Mouse (Mus musculus): ENCODE results near the gene Vmn1r39. TPM values are rescaled to one million over a fixed set of nuclear protein-coding genes. Genes with fewer than 3 reads are reported as not detected.
"Not testable (repeated sequence)": the region's sequence is repeated elsewhere in the genome, so short reads cannot be mapped to it uniquely, and the experiment has no call there.

Vmn1r39 gene
- polyA plus RNA-seq (2015; fragmentation: Nextera tagmentation; extraction: Ambion mirVana) = not detected in 2 replicates

GRCm38 (mm10) chr6:66810509-66810908 lies at the start of gene Vmn1r39:
Vmn1r39 (minus strand) TSS chr6:66810609.
- no peaks in the 10 kb centered on the region for H3K4me1 ChIP-seq (replicated peaks; ENCODE audit: control insufficient read depth, insufficient read depth, low read length)
- H3K36me3 ChIP-seq (ENCODE audit: control insufficient read depth, insufficient read depth, low read length) = no peaks in the 10 kb centered on the region
- H3K4me2 ChIP-seq (ENCODE audit: low read depth, low read length) = no peak within 1 kb of the TSS
- H3K27me3 ChIP-seq (ENCODE audit: control insufficient read depth, insufficient read depth, low read depth, low read length) = no peaks in the 10 kb centered on the region
- no peak for ATAC-seq (ENCODE audit: low read depth)
- no peak within 1 kb of the TSS for H3K4me3 ChIP-seq (ENCODE audit: low read length)
- H3K9me3 ChIP-seq (ENCODE audit: control insufficient read depth, low read length) = no peaks in the 10 kb centered on the region
- no peak within 1 kb of the TSS for H3K27ac ChIP-seq (ENCODE audit: low read length)
- WGBS = 78% methylated on average over 2 of the region's 2 CpGs
- no peak within 1 kb of the TSS for H3K9ac ChIP-seq (ENCODE audit: low read length)

- Histone ChIP-seq H3K9ac (ENCODE audit: low read length) (no peak overlapping the region), H3K4me3 (ENCODE audit: low read length) (no peak overlapping the region), H3K36me3 (ENCODE audit: control insufficient read depth, insufficient read depth, low read length) (no peaks in the 10 kb centered on the region), H3K27me3 (ENCODE audit: control insufficient read depth, insufficient read depth, low read depth, low read length) (no peaks in the 10 kb centered on the region), H3K27ac (ENCODE audit: low read length) (no peak overlapping the region), H3K4me2 (ENCODE audit: low read depth, low read length) (no peak overlapping the region), H3K9me3 (ENCODE audit: control insufficient read depth, low read length) (no peaks in the 10 kb centered on the region), H3K4me1 (replicated peaks; ENCODE audit: control insufficient read depth, insufficient read depth, low read length) (no peaks in the 10 kb centered on the region)
- ATAC-seq (ENCODE audit: low read depth) = no peak
These were observed 49.0 kb upstream of the Vmn1r39 start for GRCm38 (mm10) chr6:66859391-66859790.

GRCm38 (mm10) chr6:66858356-66858755 lies 47.9 kb upstream of the Vmn1r39 start:
- 70% methylated on average over 1 of the region's 1 CpGs for WGBS
- no peaks in the 10 kb centered on the region for H3K4me1 ChIP-seq (replicated peaks; ENCODE audit: control insufficient read depth, insufficient read depth, low read length)
- no peak for ATAC-seq (ENCODE audit: low read depth)
- no peaks in the 10 kb centered on the region for H3K27me3 ChIP-seq (ENCODE audit: control insufficient read depth, insufficient read depth, low read depth, low read length)
- no peaks in the 10 kb centered on the region for H3K9me3 ChIP-seq (ENCODE audit: control insufficient read depth, low read length)
- H3K4me2 ChIP-seq (ENCODE audit: low read depth, low read length) = no peak overlapping the region
- H3K36me3 ChIP-seq (ENCODE audit: control insufficient read depth, insufficient read depth, low read length) = no peaks in the 10 kb centered on the region
- no peak overlapping the region for H3K27ac ChIP-seq (ENCODE audit: low read length)
- no peak overlapping the region for H3K4me3 ChIP-seq (ENCODE audit: low read length)
- H3K9ac ChIP-seq (ENCODE audit: low read length) = no peak overlapping the region

- no peak for ATAC-seq (ENCODE audit: low read depth)
- H3K4me2 ChIP-seq (ENCODE audit: low read depth, low read length) = no peak overlapping the region
- no peaks in the 10 kb centered on the region for H3K4me1 ChIP-seq (replicated peaks; ENCODE audit: control insufficient read depth, insufficient read depth, low read length)
These were observed 45.8 kb upstream of the Vmn1r39 start for GRCm38 (mm10) chr6:66856236-66856635.

GRCm38 (mm10) chr6:66848936-66849335 lies 38.5 kb upstream of the Vmn1r39 start:
- Histone ChIP-seq H3K4me2 (ENCODE audit: low read depth, low read length) (no peak overlapping the region), H3K27ac (ENCODE audit: low read length) (no peak overlapping the region), H3K27me3 (ENCODE audit: control insufficient read depth, insufficient read depth, low read depth, low read length) (no peaks in the 10 kb centered on the region), H3K4me3 (ENCODE audit: low read length) (no peak overlapping the region), H3K4me1 (replicated peaks; ENCODE audit: control insufficient read depth, insufficient read depth, low read length) (no peaks in the 10 kb centered on the region), H3K9ac (ENCODE audit: low read length) (no peak overlapping the region), H3K36me3 (ENCODE audit: control insufficient read depth, insufficient read depth, low read length) (no peaks in the 10 kb centered on the region), H3K9me3 (ENCODE audit: control insufficient read depth, low read length) (no peaks in the 10 kb centered on the region)
- 11% methylated on average over 4 of the region's 4 CpGs for WGBS
- ATAC-seq (ENCODE audit: low read depth) = no peak

More at GRCm38 (mm10) chr6:66856236-66856635, 45.8 kb upstream of the Vmn1r39 start:
- H3K4me3 ChIP-seq (ENCODE audit: low read length) = no peak overlapping the region
- H3K27ac ChIP-seq (ENCODE audit: low read length) = no peak overlapping the region
- H3K9ac ChIP-seq (ENCODE audit: low read length) = no peak overlapping the region
- H3K36me3 ChIP-seq (ENCODE audit: control insufficient read depth, insufficient read depth, low read length) = no peaks in the 10 kb centered on the region
- H3K9me3 ChIP-seq (ENCODE audit: control insufficient read depth, low read length) = no peaks in the 10 kb centered on the region
- no peaks in the 10 kb centered on the region for H3K27me3 ChIP-seq (ENCODE audit: control insufficient read depth, insufficient read depth, low read depth, low read length)

GRCm38 (mm10) chr6:66840631-66841030 lies 30.2 kb upstream of the Vmn1r39 start:
- WGBS = 0% methylated on average over 1 of the region's 1 CpGs
- ATAC-seq (ENCODE audit: low read depth) = not testable (repeated sequence)

GRCm38 (mm10) chr6:66836932-66837331 lies 26.5 kb upstream of the Vmn1r39 start:
- Histone ChIP-seq H3K27ac (ENCODE audit: low read length) (no peak overlapping the region), H3K4me2 (ENCODE audit: low read depth, low read length) (no peak overlapping the region), H3K36me3 (ENCODE audit: control insufficient read depth, insufficient read depth, low read length) (no peaks in the 10 kb centered on the region), H3K9ac (ENCODE audit: low read length) (no peak overlapping the region), H3K4me1 (replicated peaks; ENCODE audit: control insufficient read depth, insufficient read depth, low read length) (no peaks in the 10 kb centered on the region), H3K9me3 (ENCODE audit: control insufficient read depth, low read length) (no peaks in the 10 kb centered on the region), H3K4me3 (ENCODE audit: low read length) (no peak overlapping the region), H3K27me3 (ENCODE audit: control insufficient read depth, insufficient read depth, low read depth, low read length) (no peaks in the 10 kb centered on the region)
- no peak for ATAC-seq (ENCODE audit: low read depth)

More at GRCm38 (mm10) chr6:66840631-66841030, 30.2 kb upstream of the Vmn1r39 start:
- H3K9ac ChIP-seq (ENCODE audit: low read length); H3K4me2 ChIP-seq (ENCODE audit: low read depth, low read length); H3K27ac ChIP-seq (ENCODE audit: low read length); H3K9me3 ChIP-seq (ENCODE audit: control insufficient read depth, low read length); H3K36me3 ChIP-seq (ENCODE audit: control insufficient read depth, insufficient read depth, low read length); H3K27me3 ChIP-seq (ENCODE audit: control insufficient read depth, insufficient read depth, low read depth, low read length); H3K4me1 ChIP-seq (replicated peaks; ENCODE audit: control insufficient read depth, insufficient read depth, low read length); H3K4me3 ChIP-seq (ENCODE audit: low read length): not testable (repeated sequence)

GRCm38 (mm10) chr6:66806311-66806710 lies 4.1 kb downstream of the Vmn1r39 start:
- Histone ChIP-seq H3K36me3 (ENCODE audit: control insufficient read depth, insufficient read depth, low read length) (no peaks in the 10 kb centered on the region), H3K27ac (ENCODE audit: low read length) (no peak overlapping the region), H3K4me1 (replicated peaks; ENCODE audit: control insufficient read depth, insufficient read depth, low read length) (no peaks in the 10 kb centered on the region), H3K4me3 (ENCODE audit: low read length) (no peak overlapping the region), H3K4me2 (ENCODE audit: low read depth, low read length) (no peak overlapping the region), H3K9me3 (ENCODE audit: control insufficient read depth, low read length) (no peaks in the 10 kb centered on the region), H3K9ac (ENCODE audit: low read length) (no peak overlapping the region), H3K27me3 (ENCODE audit: control insufficient read depth, insufficient read depth, low read depth, low read length) (no peaks in the 10 kb centered on the region)
- 57% methylated on average over 1 of the region's 1 CpGs for WGBS
- ATAC-seq (ENCODE audit: low read depth) = no peak

GRCm38 (mm10) chr6:66805713-66806112 lies 4.7 kb downstream of the Vmn1r39 start:
- H3K9me3 ChIP-seq (ENCODE audit: control insufficient read depth, low read length) = no peaks in the 10 kb centered on the region

GRCm38 (mm10) chr6:66782527-66782926 lies 27.9 kb downstream of the Vmn1r39 start, which contains the start of gene Vmn1r38:
Vmn1r38 (minus strand) TSS chr6:66782627.
- ATAC-seq (ENCODE audit: low read depth); H3K9ac ChIP-seq (ENCODE audit: low read length); H3K4me3 ChIP-seq (ENCODE audit: low read length); H3K9me3 ChIP-seq (ENCODE audit: control insufficient read depth, low read length); H3K4me2 ChIP-seq (ENCODE audit: low read depth, low read length); H3K4me1 ChIP-seq (replicated peaks; ENCODE audit: control insufficient read depth, insufficient read depth, low read length); H3K27me3 ChIP-seq (ENCODE audit: control insufficient read depth, insufficient read depth, low read depth, low read length); H3K27ac ChIP-seq (ENCODE audit: low read length); H3K36me3 ChIP-seq (ENCODE audit: control insufficient read depth, insufficient read depth, low read length): not testable (repeated sequence)

More at GRCm38 (mm10) chr6:66805713-66806112, 4.7 kb downstream of the Vmn1r39 start:
- 74% methylated on average over 3 of the region's 3 CpGs for WGBS
- Histone ChIP-seq H3K4me1 (replicated peaks; ENCODE audit: control insufficient read depth, insufficient read depth, low read length) (no peaks in the 10 kb centered on the region), H3K27me3 (ENCODE audit: control insufficient read depth, insufficient read depth, low read depth, low read length) (no peaks in the 10 kb centered on the region), H3K4me2 (ENCODE audit: low read depth, low read length) (no peak overlapping the region), H3K4me3 (ENCODE audit: low read length) (no peak overlapping the region), H3K36me3 (ENCODE audit: control insufficient read depth, insufficient read depth, low read length) (no peaks in the 10 kb centered on the region), H3K9ac (ENCODE audit: low read length) (no peak overlapping the region), H3K27ac (ENCODE audit: low read length) (no peak overlapping the region)
- ATAC-seq (ENCODE audit: low read depth) = no peak
